Mouse (Mus musculus) embryonic facial prominence, embryonic 11.5 days (tissue): ENCODE measurements at regions not wholly inside any gene's neighbourhood (a gene's known extent, or its start where the extent isn't known, plus 50 kb on each side); places are given as distances from the start of the nearest gene placed in this dataset.

ENCODE experiments used
- ATAC-seq: fragments of 200-750 bp; cut with Nextera tagmentation; replicated peaks from 2 replicates; pipeline ENCODE4 v1.8.0; 2017; ENCODE audit warnings: low read depth; ENCODE audit not compliant: insufficient number of reproducible peaks, low FRiP score, low TSS enrichment
- DNase-seq: peaks from one replicate; pipeline ENCODE4 v3.0.0-alpha.2; 2015; ENCODE audit warnings: low spot score
- H3K27ac ChIP-seq: fragments of 300-500 bp; sonication (generic); replicated peaks from 2 replicates; pipeline ENCODE4 v1.5.1; 2014; ENCODE audit warnings: mild to moderate bottlenecking, low read depth, low read length, control low read depth
- H3K27me3 ChIP-seq: fragments of 300-500 bp; sonication (generic); 2 replicates; pipeline ENCODE4 v1.6.1; 2014; ENCODE audit warnings: mild to moderate bottlenecking, low read length, moderate library complexity, mixed read lengths; ENCODE audit not compliant: control insufficient read depth, insufficient read depth
- H3K36me3 ChIP-seq: fragments of 300-500 bp; sonication (generic); replicated peaks from 2 replicates; pipeline ENCODE4 v1.6.1; 2014; ENCODE audit warnings: low read depth, mild to moderate bottlenecking, low read length, moderate library complexity, mixed read lengths; ENCODE audit not compliant: control insufficient read depth, insufficient read depth
- H3K4me1 ChIP-seq: fragments of 300-500 bp; sonication (generic); 2 replicates; pipeline ENCODE4 v1.6.1; 2014; ENCODE audit warnings: low read length, mixed read lengths; ENCODE audit not compliant: control insufficient read depth, insufficient read depth
- H3K4me2 ChIP-seq: fragments of 300-500 bp; sonication (generic); 2 replicates; pipeline ENCODE4 v1.6.1; 2014; ENCODE audit warnings: low read depth, mild to moderate bottlenecking, control low read depth, low read length, moderate library complexity
- H3K4me3 ChIP-seq: fragments of 300-500 bp; sonication (generic); 2 replicates; pipeline ENCODE4 v1.5.1; 2014; ENCODE audit warnings: low read depth, low read length, control low read depth
- H3K9ac ChIP-seq: fragments of 300-500 bp; sonication (generic); replicated peaks from 2 replicates; pipeline ENCODE4 v1.6.1; 2014; ENCODE audit warnings: mild to moderate bottlenecking, control low read depth, low read length
- H3K9me3 ChIP-seq: fragments of 300-500 bp; sonication (generic); replicated peaks from 2 replicates; pipeline ENCODE4 v1.6.1; 2016; ENCODE audit warnings: mild to moderate bottlenecking, low read length, inconsistent platforms, mixed read lengths; ENCODE audit not compliant: control insufficient read depth
- WGBS: fragments of 180-500 bp; shearing (Covaris S2); extraction: QIAGEN DNeasy Blood & Tissue Kit; methylation state at CpG from one replicate; pipeline ENCODE4 v1.1.7; 2014; 5-methylcytosine and 5-hydroxymethylcytosine counted together

GRCm38 (mm10) chr9:113528586-113528985 is 179.5 kb downstream of the Pdcd6ip start:
- Histone ChIP-seq H3K4me3 (no peak overlapping the region), H3K9me3 (no peaks in the 10 kb centered on the region), H3K36me3 (no peaks in the 10 kb centered on the region), H3K27me3 (no peaks in the 10 kb centered on the region), H3K4me1 (no peaks in the 10 kb centered on the region), H3K4me2 (no peak overlapping the region), H3K9ac (no peak overlapping the region), H3K27ac (no peak overlapping the region)
- ATAC-seq (no peak), DNase-seq (peak; percentile 65)
- 77% methylated on average over 2 of the region's 2 CpGs for WGBS

- Histone ChIP-seq H3K9me3 (no peaks in the 10 kb centered on the region), H3K27me3 (no peaks in the 10 kb centered on the region), H3K4me2 (no peak overlapping the region), H3K36me3 (no peaks in the 10 kb centered on the region), H3K27ac (no peak overlapping the region), H3K9ac (no peak overlapping the region), H3K4me1 (no peaks in the 10 kb centered on the region), H3K4me3 (no peak overlapping the region)
- ATAC-seq (no peak), DNase-seq (no peak)
- 71% methylated on average over 3 of the region's 3 CpGs for WGBS
Observed at GRCm38 (mm10) chr9:113524307-113524706, 183.8 kb downstream of the Pdcd6ip start.

GRCm38 (mm10) chr9:113523173-113523572 is 184.9 kb downstream of the Pdcd6ip start:
- Histone ChIP-seq H3K36me3 (no peaks in the 10 kb centered on the region), H3K9ac (no peak overlapping the region), H3K9me3 (no peaks in the 10 kb centered on the region), H3K4me3 (no peak overlapping the region), H3K27ac (no peak overlapping the region), H3K4me2 (no peak overlapping the region), H3K4me1 (no peaks in the 10 kb centered on the region), H3K27me3 (no peaks in the 10 kb centered on the region)
- WGBS, result 86% methylated on average over 2 of the region's 2 CpGs
- DNase-seq (no peak), ATAC-seq (no peak)

GRCm38 (mm10) chr9:113519727-113520126 is 188.3 kb downstream of the Pdcd6ip start:
- WGBS, result 67% methylated on average over 10 of the region's 10 CpGs
- Histone ChIP-seq H3K36me3 (no peaks in the 10 kb centered on the region), H3K27ac (no peak overlapping the region), H3K9ac (no peak overlapping the region), H3K4me1 (no peaks in the 10 kb centered on the region), H3K9me3 (no peaks in the 10 kb centered on the region), H3K4me3 (no peak overlapping the region), H3K27me3 (no peaks in the 10 kb centered on the region), H3K4me2 (no peak overlapping the region)
- no peak for DNase-seq
- no peak for ATAC-seq

- no peak overlapping the region for H3K9ac ChIP-seq
- H3K4me2 ChIP-seq, result no peak overlapping the region
- H3K36me3 ChIP-seq, result no peaks in the 10 kb centered on the region
- no peaks in the 10 kb centered on the region for H3K27me3 ChIP-seq
- H3K9me3 ChIP-seq, result no peaks in the 10 kb centered on the region
- no peak overlapping the region for H3K4me3 ChIP-seq
- 84% methylated on average over 3 of the region's 3 CpGs for WGBS
- DNase-seq (no peak), ATAC-seq (no peak)
- no peaks in the 10 kb centered on the region for H3K4me1 ChIP-seq
- no peak overlapping the region for H3K27ac ChIP-seq
Observed at GRCm38 (mm10) chr9:113518482-113518881, 189.6 kb downstream of the Pdcd6ip start.

GRCm38 (mm10) chr9:113517756-113518155 is 190.3 kb downstream of the Pdcd6ip start:
- no peaks in the 10 kb centered on the region for H3K9me3 ChIP-seq
- 85% methylated on average over 6 of the region's 6 CpGs for WGBS
- ATAC-seq (no peak), DNase-seq (no peak)
- no peak overlapping the region for H3K27ac ChIP-seq
- H3K36me3 ChIP-seq, result no peaks in the 10 kb centered on the region
- no peaks in the 10 kb centered on the region for H3K27me3 ChIP-seq
- H3K4me1 ChIP-seq, result no peaks in the 10 kb centered on the region
- no peak overlapping the region for H3K4me3 ChIP-seq
- H3K9ac ChIP-seq, result no peak overlapping the region
- no peak overlapping the region for H3K4me2 ChIP-seq

- no peaks in the 10 kb centered on the region for H3K27me3 ChIP-seq
- DNase-seq, result no peak
- H3K27ac ChIP-seq, result no peak overlapping the region
- ATAC-seq, result no peak
- no peaks in the 10 kb centered on the region for H3K36me3 ChIP-seq
- H3K4me3 ChIP-seq, result no peak overlapping the region
- 77% methylated on average over 6 of the region's 6 CpGs for WGBS
- no peaks in the 10 kb centered on the region for H3K9me3 ChIP-seq
- H3K4me1 ChIP-seq, result no peaks in the 10 kb centered on the region
- H3K4me2 ChIP-seq, result no peak overlapping the region
- H3K9ac ChIP-seq, result no peak overlapping the region
Observed at GRCm38 (mm10) chr9:113515703-113516020, 192.4 kb downstream of the Pdcd6ip start.

- no peak overlapping the region for H3K4me2 ChIP-seq
- 80% methylated on average over 23 of the region's 23 CpGs for WGBS
Observed at GRCm38 (mm10) chr9:113514846-113515702, 193.0 kb downstream of the Pdcd6ip start.

More at GRCm38 (mm10) chr9:113514846-113515702, 193.0 kb downstream of the Pdcd6ip start:
- Histone ChIP-seq H3K9ac (no peak overlapping the region), H3K36me3 (no peaks in the 10 kb centered on the region), H3K9me3 (no peaks in the 10 kb centered on the region), H3K4me3 (no peak overlapping the region), H3K27ac (no peak overlapping the region), H3K27me3 (no peaks in the 10 kb centered on the region), H3K4me1 (no peaks in the 10 kb centered on the region)
- DNase-seq, result no peak
- ATAC-seq, result no peak
